Mouse (Mus musculus): ENCODE results near the gene Sec14l4. TPM values are rescaled to one million over a fixed set of nuclear protein-coding genes. Genes with fewer than 3 reads are reported as not detected.
A peak's percentile ranks its signal among the peaks of the same experiment; 100 is the strongest.

Gene Sec14l4
- polyA plus RNA-seq, 1 experiment from 2014 or later = 0.50 TPM

- Histone ChIP-seq H3K36me3 (no peaks in the 10 kb centered on the region), H3K4me2 (no peak overlapping the region), H3K27me3 (no peaks in the 10 kb centered on the region; the same call in 1 of the 2 replicates), H3K9me3 (replicated peaks) (no peaks in the 10 kb centered on the region), H3K4me1 (replicated peaks) (no peaks in the 10 kb centered on the region), H3K4me3 (no peak overlapping the region), H3K27ac (no peak overlapping the region), H3K9ac (no peak overlapping the region)
- ATAC-seq (replicated peaks; ENCODE audit: insufficient number of reproducible peaks, insufficient read depth, low FRiP score, low read depth) = no peak
- 41% methylated on average over 5 of the region's 5 CpGs for WGBS
These were observed 52.2 kb downstream of the Sec14l4 start for GRCm38 (mm10) chr11:4083316-4084078.

- WGBS = 35% methylated on average over 1 of the region's 1 CpGs
- no peak overlapping the region for H3K27ac ChIP-seq
- H3K4me2 ChIP-seq = no peak overlapping the region
- no peak overlapping the region for H3K9ac ChIP-seq
- H3K4me1 ChIP-seq (replicated peaks) = no peaks in the 10 kb centered on the region
- H3K9me3 ChIP-seq (replicated peaks) = no peaks in the 10 kb centered on the region
- ATAC-seq (replicated peaks; ENCODE audit: insufficient number of reproducible peaks, insufficient read depth, low FRiP score, low read depth) = no peak
- H3K36me3 ChIP-seq = peaks cover 7% of the 10 kb centered on the region
- H3K27me3 ChIP-seq = no peaks in the 10 kb centered on the region; the same call in 1 of the 2 replicates
- no peak overlapping the region for H3K4me3 ChIP-seq
These were observed 55.0 kb downstream of the Sec14l4 start for GRCm38 (mm10) chr11:4086246-4086645.

- ATAC-seq (replicated peaks; ENCODE audit: insufficient number of reproducible peaks, insufficient read depth, low FRiP score, low read depth) = no peak
- no peaks in the 10 kb centered on the region for H3K4me1 ChIP-seq (replicated peaks)
- no peak overlapping the region for H3K4me2 ChIP-seq
- H3K9ac ChIP-seq = no peak overlapping the region
- no peak overlapping the region for H3K27ac ChIP-seq
- H3K36me3 ChIP-seq = peaks cover 17% of the 10 kb centered on the region
- no peak overlapping the region for H3K4me3 ChIP-seq
- no peaks in the 10 kb centered on the region for H3K9me3 ChIP-seq (replicated peaks)
- 49% methylated on average over 2 of the region's 2 CpGs for WGBS
- no peaks in the 10 kb centered on the region; the same call in 1 of the 2 replicates for H3K27me3 ChIP-seq
These were observed 56.0 kb downstream of the Sec14l4 start for GRCm38 (mm10) chr11:4087267-4087666.

- peaks cover 30% of the 10 kb centered on the region for H3K4me1 ChIP-seq (replicated peaks)
- H3K27ac ChIP-seq = no peak overlapping the region
- H3K9me3 ChIP-seq (replicated peaks) = no peaks in the 10 kb centered on the region
- peak overlapping the region; percentile 68 for H3K4me3 ChIP-seq
- peak overlapping the region; percentile 83 for H3K4me2 ChIP-seq
- H3K9ac ChIP-seq = no peak overlapping the region
- no peak for ATAC-seq (replicated peaks; ENCODE audit: insufficient number of reproducible peaks, insufficient read depth, low FRiP score, low read depth)
- no peaks in the 10 kb centered on the region for H3K27me3 ChIP-seq
- whole genome bisulfite sequencing = 73% methylated on average over 18 of the region's 18 CpGs
- peaks cover 20% of the 10 kb centered on the region for H3K36me3 ChIP-seq
These were observed 62.5 kb downstream of the Sec14l4 start for GRCm38 (mm10) chr11:4093459-4094377.

GRCm38 (mm10) chr11:4094378-4095170 is 63.3 kb downstream of the Sec14l4 start:
- Histone ChIP-seq H3K4me1 (replicated peaks) (peaks cover 30% of the 10 kb centered on the region), H3K27me3 (no peaks in the 10 kb centered on the region), H3K9me3 (replicated peaks) (no peaks in the 10 kb centered on the region), H3K4me3 (peak overlapping the region; percentile 68), H3K36me3 (peaks cover 20% of the 10 kb centered on the region), H3K9ac (peak overlapping the region; percentile 59), H3K4me2 (peak overlapping the region; percentile 83), H3K27ac (peak overlapping the region; percentile 92)
- 8% methylated on average over 24 of the region's 24 CpGs for WGBS
- no peak for ATAC-seq (replicated peaks; ENCODE audit: insufficient number of reproducible peaks, insufficient read depth, low FRiP score, low read depth)

GRCm38 (mm10) chr11:4095171-4096053 is 64.2 kb downstream of the Sec14l4 start, which contains the start of gene Mtfp1:
TSS of gene Mtfp1 (minus strand) at chr11:4095445.
- Histone ChIP-seq H3K27ac (peak within 1 kb of the TSS; percentile 92), H3K9ac (peak within 1 kb of the TSS; percentile 59), H3K4me3 (peak within 1 kb of the TSS; percentile 68), H3K4me1 (replicated peaks) (peaks cover 30% of the 10 kb centered on the region), H3K4me2 (peak within 1 kb of the TSS; percentile 83), H3K36me3 (peaks cover 20% of the 10 kb centered on the region), H3K27me3 (no peaks in the 10 kb centered on the region), H3K9me3 (replicated peaks) (no peaks in the 10 kb centered on the region)
- ATAC-seq (replicated peaks; ENCODE audit: insufficient number of reproducible peaks, insufficient read depth, low FRiP score, low read depth) = 0 out of 2 replicates have a peak, but pooled peaks have one; percentile 34
- WGBS = 6% methylated on average over 34 of the region's 34 CpGs

- peaks cover 30% of the 10 kb centered on the region for H3K4me1 ChIP-seq (replicated peaks)
- H3K27ac ChIP-seq = peak overlapping the region; percentile 92
- no peaks in the 10 kb centered on the region for H3K27me3 ChIP-seq
- H3K4me3 ChIP-seq = peak overlapping the region; percentile 68
- H3K9ac ChIP-seq = peak overlapping the region; percentile 75
- H3K36me3 ChIP-seq = peaks cover 12% of the 10 kb centered on the region
- WGBS = 3% methylated on average over 45 of the region's 45 CpGs
- peak overlapping the region; percentile 83 for H3K4me2 ChIP-seq
- no peaks in the 10 kb centered on the region for H3K9me3 ChIP-seq (replicated peaks)
- ATAC-seq (replicated peaks; ENCODE audit: insufficient number of reproducible peaks, insufficient read depth, low FRiP score, low read depth) = peak; percentile 94
These were observed 65.1 kb downstream of the Sec14l4 start for GRCm38 (mm10) chr11:4096054-4096984.

- Histone ChIP-seq H3K27me3 (no peaks in the 10 kb centered on the region), H3K27ac (peak overlapping the region; percentile 92), H3K9ac (peak overlapping the region; percentile 75), H3K4me2 (peak overlapping the region; percentile 83), H3K9me3 (replicated peaks) (no peaks in the 10 kb centered on the region), H3K4me3 (peak overlapping the region; percentile 68), H3K4me1 (replicated peaks) (peaks cover 30% of the 10 kb centered on the region), H3K36me3 (peaks cover 5% of the 10 kb centered on the region)
- no peak for ATAC-seq (replicated peaks; ENCODE audit: insufficient number of reproducible peaks, insufficient read depth, low FRiP score, low read depth)
- WGBS = 34% methylated on average over 10 of the region's 10 CpGs
These were observed 65.9 kb downstream of the Sec14l4 start for GRCm38 (mm10) chr11:4097091-4097621.
